Mouse (Mus musculus): ENCODE data around the gene 1700021F05Rik. TPM values are rescaled to one million over a fixed set of nuclear protein-coding genes. Genes with fewer than 3 reads are reported as not detected.

Gene 1700021F05Rik
- 30.0 and 32.9 TPM in 2 replicates for total RNA-seq (2012; rRNA removed)

- Histone ChIP-seq H3K9ac (ENCODE audit: insufficient read depth, low read depth, low read length, poor library complexity, severe bottlenecking) (peak within 1 kb of the TSS; percentile 91), H3K27ac (ENCODE audit: insufficient read depth, low read depth, low read length, poor library complexity, severe bottlenecking) (peak within 1 kb of the TSS; percentile 45), H3K4me1 (ENCODE audit: control insufficient read depth in 2 of 2, insufficient read depth in 2 of 2, low read length in 2 of 2, poor library complexity in 1 of 2) (peaks cover 0 to 7% of the 10 kb centered on the region in 2 experiments; a peak in 1 of 4 replicates), H3K36me3 (ENCODE audit: control insufficient read depth, insufficient read depth, low read length, poor library complexity, severe bottlenecking) (peaks cover 7% of the 10 kb centered on the region), H3K4me3 (ENCODE audit: insufficient read depth in 1 of 2, low read depth in 1 of 2, low read length in 2 of 2, poor library complexity in 1 of 2, severe bottlenecking in 1 of 2) (peak within 1 kb of the TSS; percentile 84 to 91), H3K9me3 (ENCODE audit: control insufficient read depth, insufficient read depth, low read depth, low read length) (no peaks in the 10 kb centered on the region)
- DNase-seq (ENCODE audit: low read depth, low spot score): peak; percentile 87
- in situ Hi-C loops (cut with MboI; ENCODE audit: low sequenced_read_pairs in 2 of 2, unreplicated experiment in 2 of 2): no loop called here
- TF ChIP-seq CHD2 (IDR thresholded peaks at IDR 0.05; ENCODE audit: low read depth, low read length) (no peak), HCFC1 (IDR thresholded peaks at IDR 0.05; ENCODE audit: borderline replicate concordance, insufficient read depth, low read length) (peak; percentile 70)
These were observed at the start of gene 1700021F05Rik for GRCm38 (mm10) chr10:43540442-43541152. Gene 1700021F05Rik (minus strand): TSS chr10:43540994.

GRCm38 (mm10) chr10:43588470-43589177 lies 47.8 kb upstream of the 1700021F05Rik start:
- H3K27ac ChIP-seq (ENCODE audit: insufficient read depth, low read depth, low read length, poor library complexity, severe bottlenecking): no peak overlapping the region
- H3K9ac ChIP-seq (ENCODE audit: insufficient read depth, low read depth, low read length, poor library complexity, severe bottlenecking): no peak overlapping the region
- H3K4me3 ChIP-seq (ENCODE audit: insufficient read depth in 1 of 2, low read depth in 1 of 2, low read length in 2 of 2, poor library complexity in 1 of 2, severe bottlenecking in 1 of 2): no peak overlapping the region
- H3K4me1 ChIP-seq (ENCODE audit: control insufficient read depth in 2 of 2, insufficient read depth in 2 of 2, low read length in 2 of 2, poor library complexity in 1 of 2): peaks cover 0 to 18% of the 10 kb centered on the region in 2 experiments; a peak in 2 of 4 replicates
- H3K36me3 ChIP-seq (ENCODE audit: control insufficient read depth, insufficient read depth, low read length, poor library complexity, severe bottlenecking): no peaks in the 10 kb centered on the region
- in situ Hi-C loops (cut with MboI; ENCODE audit: low sequenced_read_pairs in 2 of 2, unreplicated experiment in 2 of 2): loop anchor here in 1 of 2 experiments (25.0 kb wide), 1 partner anchor 324 kb away; the partner anchor contains the start of genes Qrsl1 and Rtn4ip1
- DNase-seq (ENCODE audit: low read depth, low spot score): no peak
- no peak for TF ChIP-seq HCFC1 (IDR thresholded peaks at IDR 0.05; ENCODE audit: borderline replicate concordance, insufficient read depth, low read length)
- no peak for TF ChIP-seq CHD2 (IDR thresholded peaks at IDR 0.05; ENCODE audit: low read depth, low read length)
- no peak for TF ChIP-seq ZNF384 (IDR thresholded peaks at IDR 0.05; ENCODE audit: low read depth, low read length)
- TF ChIP-seq MAFK (IDR thresholded peaks at IDR 0.05; ENCODE audit: insufficient read depth, low read depth, low read length): no peak
- TF ChIP-seq ZC3H11A (IDR thresholded peaks at IDR 0.05; ENCODE audit: borderline replicate concordance, low read depth, low read length): no peak
- no peaks in the 10 kb centered on the region for H3K9me3 ChIP-seq (ENCODE audit: control insufficient read depth, insufficient read depth, low read depth, low read length)

- in situ Hi-C loops (cut with MboI; ENCODE audit: low sequenced_read_pairs in 2 of 2, unreplicated experiment in 2 of 2): loop anchor here in 1 of 2 experiments (25.0 kb wide), 1 partner anchor 328 kb away; the partner anchor contains the start of genes Qrsl1 and Rtn4ip1
- Histone ChIP-seq H3K4me3 (ENCODE audit: insufficient read depth in 1 of 2, low read depth in 1 of 2, low read length in 2 of 2, poor library complexity in 1 of 2, severe bottlenecking in 1 of 2) (no peak overlapping the region), H3K9ac (ENCODE audit: insufficient read depth, low read depth, low read length, poor library complexity, severe bottlenecking) (no peak overlapping the region), H3K36me3 (ENCODE audit: control insufficient read depth, insufficient read depth, low read length, poor library complexity, severe bottlenecking) (no peaks in the 10 kb centered on the region), H3K4me1 (ENCODE audit: control insufficient read depth in 2 of 2, insufficient read depth in 2 of 2, low read length in 2 of 2, poor library complexity in 1 of 2) (peaks cover 2 to 14% of the 10 kb centered on the region in 2 experiments; a peak in 3 of 4 replicates), H3K27ac (ENCODE audit: insufficient read depth, low read depth, low read length, poor library complexity, severe bottlenecking) (no peak overlapping the region), H3K9me3 (ENCODE audit: control insufficient read depth, insufficient read depth, low read depth, low read length) (no peaks in the 10 kb centered on the region)
- no peak for DNase-seq (ENCODE audit: low read depth, low spot score)
- TF ChIP-seq ZC3H11A (IDR thresholded peaks at IDR 0.05; ENCODE audit: borderline replicate concordance, low read depth, low read length): no peak
- no peak for TF ChIP-seq MAFK (IDR thresholded peaks at IDR 0.05; ENCODE audit: insufficient read depth, low read depth, low read length)
- no peak for TF ChIP-seq ZNF384 (IDR thresholded peaks at IDR 0.05; ENCODE audit: low read depth, low read length)
- TF ChIP-seq CHD2 (IDR thresholded peaks at IDR 0.05; ENCODE audit: low read depth, low read length): no peak
- no peak for TF ChIP-seq HCFC1 (IDR thresholded peaks at IDR 0.05; ENCODE audit: borderline replicate concordance, insufficient read depth, low read length)
These were observed 43.7 kb upstream of the 1700021F05Rik start for GRCm38 (mm10) chr10:43584538-43584937.

- Histone ChIP-seq H3K4me1 (ENCODE audit: control insufficient read depth in 2 of 2, insufficient read depth in 2 of 2, low read length in 2 of 2, poor library complexity in 1 of 2) (peaks cover 2 to 11% of the 10 kb centered on the region in 2 experiments; a peak in 3 of 4 replicates), H3K27ac (ENCODE audit: insufficient read depth, low read depth, low read length, poor library complexity, severe bottlenecking) (no peak overlapping the region), H3K9me3 (ENCODE audit: control insufficient read depth, insufficient read depth, low read depth, low read length) (no peaks in the 10 kb centered on the region), H3K9ac (ENCODE audit: insufficient read depth, low read depth, low read length, poor library complexity, severe bottlenecking) (no peak overlapping the region), H3K36me3 (ENCODE audit: control insufficient read depth, insufficient read depth, low read length, poor library complexity, severe bottlenecking) (no peaks in the 10 kb centered on the region), H3K4me3 (ENCODE audit: insufficient read depth in 1 of 2, low read depth in 1 of 2, low read length in 2 of 2, poor library complexity in 1 of 2, severe bottlenecking in 1 of 2) (no peak overlapping the region; a peak in 1 of 4 replicates)
- TF ChIP-seq MAFK (IDR thresholded peaks at IDR 0.05; ENCODE audit: insufficient read depth, low read depth, low read length): no peak
- TF ChIP-seq ZC3H11A (IDR thresholded peaks at IDR 0.05; ENCODE audit: borderline replicate concordance, low read depth, low read length): no peak
- TF ChIP-seq CHD2 (IDR thresholded peaks at IDR 0.05; ENCODE audit: low read depth, low read length): no peak
- TF ChIP-seq HCFC1 (IDR thresholded peaks at IDR 0.05; ENCODE audit: borderline replicate concordance, insufficient read depth, low read length): no peak
- TF ChIP-seq ZNF384 (IDR thresholded peaks at IDR 0.05; ENCODE audit: low read depth, low read length): no peak
- no peak for DNase-seq (ENCODE audit: low read depth, low spot score)
- in situ Hi-C loops (cut with MboI; ENCODE audit: low sequenced_read_pairs in 2 of 2, unreplicated experiment in 2 of 2): loop anchor here in 1 of 2 experiments (25.0 kb wide), 1 partner anchor 331 kb away; the partner anchor contains the start of genes Qrsl1 and Rtn4ip1
These were observed 40.5 kb upstream of the 1700021F05Rik start for GRCm38 (mm10) chr10:43581260-43581659.
